Mouse (Mus musculus): ENCODE results near the gene Il27. TPM values are rescaled to one million over a fixed set of nuclear protein-coding genes. Genes with fewer than 3 reads are reported as not detected.

Il27 gene
- total and polyA plus RNA-seq, 3 experiments, result not detected

GRCm38 (mm10) chr7:126635375-126635774 lies 40.6 kb upstream of the Il27 start:
- no peak overlapping the region for H3K9ac ChIP-seq (ENCODE audit: low read depth, low read length)
- intact Hi-C loops (cut with DNase I), result loop anchor here (5.0 kb wide), 2 partner anchors 153 to 233 kb away; no protein-coding TSS in a partner anchor
- H3K36me3 ChIP-seq (ENCODE audit: control insufficient read depth, insufficient read depth, low read length), result no peaks in the 10 kb centered on the region
- no peaks in the 10 kb centered on the region for H3K4me1 ChIP-seq (ENCODE audit: control insufficient read depth, insufficient read depth, low read length)
- DNase-seq, result no peak
- no peak overlapping the region for H3K27ac ChIP-seq
- H3K27me3 ChIP-seq (ENCODE audit: control insufficient read depth, insufficient read depth, low read length), result no peaks in the 10 kb centered on the region
- no peak for TF ChIP-seq EP300 (IDR thresholded peaks at IDR 0.05; ENCODE audit: insufficient read depth, low read depth, low read length)
- no peak for TF ChIP-seq POLR2A (IDR thresholded peaks at IDR 0.05; ENCODE audit: insufficient read depth, low read depth, low read length)
- TF ChIP-seq CTCF (IDR thresholded peaks at IDR 0.05), result no peak
- no peaks in the 10 kb centered on the region for H3K79me2 ChIP-seq (replicated peaks; ENCODE audit: control insufficient read depth, insufficient read depth, low read length)
- no peak overlapping the region for H3K4me3 ChIP-seq

- 46% methylated on average over 2 of the region's 2 CpGs for WGBS
- peaks cover 2% of the 10 kb centered on the region for H3K4me1 ChIP-seq (ENCODE audit: control insufficient read depth, insufficient read depth, low read length)
- intact Hi-C loops (cut with DNase I), result no loop called here
- H3K79me2 ChIP-seq (replicated peaks; ENCODE audit: control insufficient read depth, insufficient read depth, low read length), result no peaks in the 10 kb centered on the region
- no peak overlapping the region for H3K4me3 ChIP-seq
- H3K9ac ChIP-seq (ENCODE audit: low read depth, low read length), result no peak overlapping the region
- DNase-seq, result no peak
- TF ChIP-seq POLR2A (IDR thresholded peaks at IDR 0.05; ENCODE audit: insufficient read depth, low read depth, low read length) (no peak), EP300 (IDR thresholded peaks at IDR 0.05; ENCODE audit: insufficient read depth, low read depth, low read length) (no peak), CTCF (IDR thresholded peaks at IDR 0.05) (no peak)
- no peaks in the 10 kb centered on the region for H3K36me3 ChIP-seq (ENCODE audit: control insufficient read depth, insufficient read depth, low read length)
- no peak overlapping the region for H3K27ac ChIP-seq
- H3K27me3 ChIP-seq (ENCODE audit: control insufficient read depth, insufficient read depth, low read length), result no peaks in the 10 kb centered on the region
Observed at GRCm38 (mm10) chr7:126632478-126632877, 37.7 kb upstream of the Il27 start.

GRCm38 (mm10) chr7:126630824-126631518 lies 36.2 kb upstream of the Il27 start, which contains the start of gene Nupr1:
Nupr1 (minus strand) TSS chr7:126630861.
- Histone ChIP-seq H3K27ac (no peak within 1 kb of the TSS), H3K4me1 (ENCODE audit: control insufficient read depth, insufficient read depth, low read length) (peaks cover 3% of the 10 kb centered on the region), H3K9ac (ENCODE audit: low read depth, low read length) (no peak within 1 kb of the TSS), H3K4me3 (no peak within 1 kb of the TSS), H3K36me3 (ENCODE audit: control insufficient read depth, insufficient read depth, low read length) (no peaks in the 10 kb centered on the region), H3K79me2 (replicated peaks; ENCODE audit: control insufficient read depth, insufficient read depth, low read length) (no peaks in the 10 kb centered on the region), H3K27me3 (ENCODE audit: control insufficient read depth, insufficient read depth, low read length) (no peaks in the 10 kb centered on the region)
- WGBS, result 95% methylated on average over 4 of the region's 4 CpGs
- TF ChIP-seq POLR2A (IDR thresholded peaks at IDR 0.05; ENCODE audit: insufficient read depth, low read depth, low read length) (no peak), EP300 (IDR thresholded peaks at IDR 0.05; ENCODE audit: insufficient read depth, low read depth, low read length) (no peak), CTCF (IDR thresholded peaks at IDR 0.05) (no peak)
- intact Hi-C loops (cut with DNase I), result no loop called here
- no peak for DNase-seq

GRCm38 (mm10) chr7:126629915-126630314 lies 35.2 kb upstream of the Il27 start:
- Histone ChIP-seq H3K27ac (no peak overlapping the region), H3K79me2 (replicated peaks; ENCODE audit: control insufficient read depth, insufficient read depth, low read length) (no peaks in the 10 kb centered on the region), H3K4me3 (no peak overlapping the region), H3K36me3 (ENCODE audit: control insufficient read depth, insufficient read depth, low read length) (no peaks in the 10 kb centered on the region), H3K27me3 (ENCODE audit: control insufficient read depth, insufficient read depth, low read length) (no peaks in the 10 kb centered on the region), H3K9ac (ENCODE audit: low read depth, low read length) (no peak overlapping the region), H3K4me1 (ENCODE audit: control insufficient read depth, insufficient read depth, low read length) (peaks cover 7% of the 10 kb centered on the region)
- DNase-seq, result no peak
- intact Hi-C loops (cut with DNase I), result no loop called here
- 40% methylated on average over 3 of the region's 3 CpGs for WGBS
- TF ChIP-seq POLR2A (IDR thresholded peaks at IDR 0.05; ENCODE audit: insufficient read depth, low read depth, low read length) (no peak), CTCF (IDR thresholded peaks at IDR 0.05) (no peak)

- H3K36me3 ChIP-seq (ENCODE audit: control insufficient read depth, insufficient read depth, low read length), result no peaks in the 10 kb centered on the region
- intact Hi-C loops (cut with DNase I), result no loop called here
- DNase-seq, result no peak
- no peak overlapping the region for H3K9ac ChIP-seq (ENCODE audit: low read depth, low read length)
- no peaks in the 10 kb centered on the region for H3K27me3 ChIP-seq (ENCODE audit: control insufficient read depth, insufficient read depth, low read length)
- H3K4me1 ChIP-seq (ENCODE audit: control insufficient read depth, insufficient read depth, low read length), result peaks cover 7% of the 10 kb centered on the region
- TF ChIP-seq CTCF (IDR thresholded peaks at IDR 0.05) (no peak), EP300 (IDR thresholded peaks at IDR 0.05; ENCODE audit: insufficient read depth, low read depth, low read length) (no peak), POLR2A (IDR thresholded peaks at IDR 0.05; ENCODE audit: insufficient read depth, low read depth, low read length) (no peak)
- no peak overlapping the region; the same call in 1 of the 2 replicates for H3K27ac ChIP-seq
- WGBS, result 52% methylated on average over 6 of the region's 6 CpGs
- H3K79me2 ChIP-seq (replicated peaks; ENCODE audit: control insufficient read depth, insufficient read depth, low read length), result no peaks in the 10 kb centered on the region
- no peak overlapping the region for H3K4me3 ChIP-seq
Observed at GRCm38 (mm10) chr7:126628111-126628510, 33.4 kb upstream of the Il27 start.

- peaks cover 9% of the 10 kb centered on the region for H3K4me1 ChIP-seq (ENCODE audit: control insufficient read depth, insufficient read depth, low read length)
- H3K36me3 ChIP-seq (ENCODE audit: control insufficient read depth, insufficient read depth, low read length), result no peaks in the 10 kb centered on the region
- DNase-seq, result no peak
- 78% methylated on average over 3 of the region's 3 CpGs for WGBS
- no peak overlapping the region for H3K4me3 ChIP-seq
- no peaks in the 10 kb centered on the region for H3K27me3 ChIP-seq (ENCODE audit: control insufficient read depth, insufficient read depth, low read length)
- intact Hi-C loops (cut with DNase I), result no loop called here
- H3K27ac ChIP-seq, result peak overlapping the region; percentile 73
- no peak for TF ChIP-seq POLR2A (IDR thresholded peaks at IDR 0.05; ENCODE audit: insufficient read depth, low read depth, low read length)
- no peak for TF ChIP-seq CTCF (IDR thresholded peaks at IDR 0.05)
- TF ChIP-seq EP300 (IDR thresholded peaks at IDR 0.05; ENCODE audit: insufficient read depth, low read depth, low read length), result no peak
- H3K79me2 ChIP-seq (replicated peaks; ENCODE audit: control insufficient read depth, insufficient read depth, low read length), result no peaks in the 10 kb centered on the region
- H3K9ac ChIP-seq (ENCODE audit: low read depth, low read length), result no peak overlapping the region
Observed at GRCm38 (mm10) chr7:126625807-126626600, 31.3 kb upstream of the Il27 start.

All from heart, adult 2 months (tissue).